Mouse (Mus musculus) gonadal fat pad, adult 2 months (tissue): ENCODE measurements around the gene Vcam1. TPM values are rescaled to one million over a fixed set of nuclear protein-coding genes. Genes with fewer than 3 reads are reported as not detected.

ENCODE experiments used
- DNase-seq: peaks from one replicate; pipeline ENCODE4 v3.0.0-alpha.2; 2012; ENCODE audit warnings: low read depth
- polyA plus RNA-seq: library from polyadenylated mRNA; depleted of rRNA; stranded (reverse); fragments of >200 nt; gene quantifications from 2 replicates; pipeline ENCODE4 v1.2.3, GENCODE M21; 2012; rRNA removed

Vcam1 gene
- polyA plus RNA-seq, 1 experiment: 4.0 TPM

GRCm38 (mm10) chr3:116085962-116086361 lies 43.5 kb downstream of the Vcam1 start:
- no peak for DNase-seq

GRCm38 (mm10) chr3:116080939-116081676 lies 48.4 kb downstream of the Vcam1 start:
- no peak for DNase-seq

- DNase-seq: no peak
These were observed 49.2 kb downstream of the Vcam1 start for GRCm38 (mm10) chr3:116080166-116080788.

GRCm38 (mm10) chr3:116078490-116078889 lies 51.0 kb downstream of the Vcam1 start:
- DNase-seq: no peak

DNA sequence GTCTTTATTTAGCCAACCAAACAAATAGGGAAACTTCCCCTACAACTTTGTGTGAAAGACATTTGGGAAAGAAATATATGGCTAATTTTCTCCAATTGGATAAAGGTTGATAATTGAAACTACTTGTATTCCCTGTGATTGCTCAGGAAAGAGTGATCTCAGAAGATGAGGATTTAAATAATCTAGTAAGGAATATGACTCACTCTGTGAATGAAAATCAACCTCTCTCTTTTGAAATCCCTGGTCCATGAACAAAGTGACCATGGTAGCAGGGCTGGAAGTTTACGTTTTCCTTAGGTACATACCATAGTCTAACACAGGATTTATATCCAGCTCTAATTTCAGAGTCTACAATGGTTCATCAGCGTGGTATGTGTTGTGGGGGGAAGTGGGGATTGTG lies 52.7 kb downstream of the Vcam1 start:
- DNase-seq: no peak

DNA sequence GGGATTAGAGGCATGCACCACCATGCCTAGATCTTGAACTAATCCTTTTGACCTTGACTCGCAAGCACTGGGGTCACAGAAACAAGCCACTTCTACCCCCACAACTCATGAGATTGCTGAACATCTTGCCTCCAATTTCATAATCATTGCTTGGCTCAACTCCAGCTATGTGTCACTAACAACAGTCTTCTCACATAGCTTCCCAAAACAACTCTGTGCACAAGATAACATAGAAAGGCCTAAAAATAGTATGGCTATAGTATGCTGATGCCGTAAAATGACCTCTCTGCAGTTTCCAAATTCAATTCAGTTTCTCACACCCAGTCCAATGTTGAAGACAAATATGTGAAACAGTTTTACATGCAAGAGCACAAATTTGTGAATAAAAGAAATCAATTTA lies 56.9 kb downstream of the Vcam1 start:
- no peak for DNase-seq

DNA sequence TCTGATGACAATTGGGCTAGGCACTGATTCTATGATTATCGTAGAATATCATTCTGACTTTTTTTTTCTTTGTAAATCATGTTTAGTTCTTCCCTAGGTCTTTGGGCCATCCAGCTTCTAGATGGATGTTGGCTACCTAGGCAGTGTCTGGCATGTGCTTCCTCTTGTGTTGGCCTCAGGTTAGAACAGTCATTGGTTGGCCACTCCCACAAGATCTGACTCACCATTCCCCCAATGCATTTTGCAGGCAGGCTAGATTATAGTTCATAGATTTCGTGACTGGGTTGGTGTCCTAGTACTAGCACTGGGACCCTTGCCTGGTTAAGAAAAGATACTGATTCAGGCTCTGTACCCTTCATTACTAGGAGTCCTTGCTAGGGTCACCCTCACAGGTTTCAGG lies 67.3 kb downstream of the Vcam1 start:
- no peak for DNase-seq

GRCm38 (mm10) chr3:116060320-116060719 lies 69.2 kb downstream of the Vcam1 start:
- no peak for DNase-seq

Other genes with a start within 250 kb of the Vcam1 start
- gene Dph5, start 241.9 kb downstream of the Vcam1 start, polyA plus RNA-seq: 5.9 TPM in 2 replicates
- 18.7 and 23.9 TPM in 2 replicates for gene Slc30a7, start 122.3 kb downstream of the Vcam1 start, polyA plus RNA-seq
- gene Extl2, start 122.2 kb downstream of the Vcam1 start, polyA plus RNA-seq: 9.5 and 11.1 TPM in 2 replicates
- gene Gpr88, start 123.8 kb upstream of the Vcam1 start, polyA plus RNA-seq: 0.63 and 1.6 TPM in 2 replicates